Mouse (Mus musculus): ENCODE measurements around the gene Ephx1.

DNA sequence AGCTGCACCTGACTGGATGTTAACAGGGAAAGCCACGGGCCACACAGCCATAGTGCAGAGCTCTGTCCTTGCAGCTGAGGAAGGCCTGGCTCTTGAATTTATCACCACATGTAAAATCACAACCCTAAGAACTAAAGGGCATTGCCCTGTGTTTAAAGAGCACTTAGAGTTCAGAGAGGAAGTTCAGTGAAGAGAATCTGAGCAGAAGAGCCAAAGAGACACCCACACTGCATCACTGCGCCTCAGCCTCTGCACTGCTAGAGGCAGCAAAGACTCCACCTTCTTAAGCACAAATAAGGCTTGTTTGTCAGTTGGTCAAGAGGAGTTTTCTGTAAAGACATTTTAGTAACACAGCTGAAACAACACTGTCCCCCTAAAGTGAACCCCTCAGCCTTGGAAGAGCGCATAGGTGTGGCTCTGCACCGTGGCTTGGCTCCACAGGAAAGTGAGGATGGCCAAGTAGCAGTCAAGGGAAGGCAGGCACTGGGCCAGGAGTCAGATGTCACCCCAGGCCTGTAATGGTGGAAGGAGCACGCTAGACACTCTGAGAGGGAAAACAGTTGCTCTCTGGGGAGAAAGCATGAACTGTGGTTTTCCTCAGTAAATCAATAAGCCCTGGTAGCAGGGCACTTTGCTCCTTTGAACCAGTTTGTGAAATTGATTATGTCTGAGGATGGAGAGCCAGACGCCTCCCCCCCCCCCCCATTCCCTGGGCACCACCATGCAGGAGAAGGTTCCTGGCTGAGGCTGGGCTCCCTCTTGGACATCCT lies 5.8 kb downstream of the Ephx1 start:
- TF ChIP-seq CTCF (IDR thresholded peaks at IDR 0.05; ENCODE audit: low read depth) (no peak), EP300 (optimal IDR thresholded peaks at IDR 0.05) (no peak)
